Mouse (Mus musculus) B cell, adult 62 days (primary cell): ENCODE measurements around the gene C130060K24Rik. TPM values are rescaled to one million over a fixed set of nuclear protein-coding genes. Genes with fewer than 3 reads are reported as not detected.

Experiments used
- total RNA-seq: library from RNA; stranded (reverse); gene quantifications from 4 replicates; pipeline ENCODE4 v1.2.4, GENCODE M21; 2023

The C130060K24Rik gene
- not detected in 4 replicates for total RNA-seq

GRCm38 (mm10) chr6:65380918-65381772 is at the start of gene C130060K24Rik:
C130060K24Rik (plus strand) TSS chr6:65381105.

Other genes with a start within 250 kb of the C130060K24Rik start
- gene Hpgds, start 236.2 kb upstream of the C130060K24Rik start, total RNA-seq, result 21.7 to 23.1 TPM (median 22.2 TPM) in 4 replicates
- gene Tnip3, start 144.2 kb downstream of the C130060K24Rik start, total RNA-seq, result not detected in 4 replicates